Mouse (Mus musculus) megakaryocyte, embryonic 14.5 days (primary cell): ENCODE results near the gene Matk.

Experiments used
- FLI1 ChIP-seq: IDR thresholded peaks from 2 replicates; pipeline ENCODE4 v1.6.1; 2012; ENCODE audit warnings: low read length, inconsistent platforms, mixed read lengths
- GATA1 ChIP-seq: IDR thresholded peaks from 3 replicates; pipeline ENCODE4 v1.6.1; 2012; ENCODE audit warnings: mixed read lengths, low read length, inconsistent platforms, borderline replicate concordance

DNA sequence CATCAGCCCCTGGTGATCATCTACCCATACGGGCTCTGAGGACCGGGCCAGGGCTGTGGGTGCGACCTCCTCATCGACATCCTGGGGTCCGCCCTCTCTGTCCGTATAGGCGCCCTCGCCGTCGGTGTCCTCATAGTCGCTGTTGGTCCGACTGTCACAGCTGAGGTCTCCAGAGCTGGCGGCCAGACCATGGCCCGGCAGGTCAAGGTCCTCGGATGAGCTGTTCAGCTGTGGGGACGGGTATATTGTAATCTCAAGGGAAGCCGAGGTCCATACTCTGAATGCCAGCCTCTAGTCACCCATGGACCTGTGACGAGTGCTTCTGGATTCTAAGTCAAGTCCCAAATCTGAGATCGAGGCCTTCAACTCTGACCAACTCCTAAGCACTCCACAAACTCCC is 21.1 kb downstream of the Matk start:
- TF ChIP-seq GATA1, result no peak
- no peak for TF ChIP-seq FLI1
